Mouse (Mus musculus): ENCODE data around the gene Klf16.

DNA sequence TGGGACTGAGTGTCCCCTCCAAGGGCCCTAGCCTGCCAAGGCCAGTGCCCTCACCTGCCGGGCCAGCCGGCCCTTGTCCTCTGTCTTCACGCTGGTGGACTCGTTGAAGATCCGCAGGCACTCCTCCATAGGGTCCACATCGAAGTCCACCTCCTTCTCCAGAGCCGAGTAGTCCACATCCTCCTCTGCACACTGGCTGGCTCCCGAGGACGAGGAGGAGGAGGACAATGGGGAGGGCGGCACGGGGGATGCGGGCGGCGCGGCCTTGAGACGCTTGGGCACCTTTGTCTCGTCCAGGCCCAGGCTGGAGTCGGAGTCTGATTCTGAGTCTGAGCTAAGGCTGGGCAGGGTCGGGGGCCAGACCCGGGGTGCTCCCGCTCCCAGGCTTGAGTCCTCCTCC lies 27.8 kb downstream of the Klf16 start:
- TF ChIP-seq CTCF (IDR thresholded peaks at IDR 0.05; ENCODE audit: low read depth) (no peak), EP300 (IDR thresholded peaks at IDR 0.05; ENCODE audit: low read depth) (no peak)
